Mouse (Mus musculus) C2C12 (cell line): Measurements from ENCODE around the gene Myrf.

Experiments used
- CTCF ChIP-seq: IDR thresholded peaks from one replicate; pipeline ENCODE4 v1.5.1; 2011; ENCODE audit not compliant: control insufficient read depth, insufficient read depth, insufficient read length
- MYOG ChIP-seq: IDR thresholded peaks from one replicate; pipeline ENCODE4 v1.6.1; 2011; ENCODE audit not compliant: control insufficient read depth, insufficient read length; ENCODE audit errors: extremely low read depth

DNA sequence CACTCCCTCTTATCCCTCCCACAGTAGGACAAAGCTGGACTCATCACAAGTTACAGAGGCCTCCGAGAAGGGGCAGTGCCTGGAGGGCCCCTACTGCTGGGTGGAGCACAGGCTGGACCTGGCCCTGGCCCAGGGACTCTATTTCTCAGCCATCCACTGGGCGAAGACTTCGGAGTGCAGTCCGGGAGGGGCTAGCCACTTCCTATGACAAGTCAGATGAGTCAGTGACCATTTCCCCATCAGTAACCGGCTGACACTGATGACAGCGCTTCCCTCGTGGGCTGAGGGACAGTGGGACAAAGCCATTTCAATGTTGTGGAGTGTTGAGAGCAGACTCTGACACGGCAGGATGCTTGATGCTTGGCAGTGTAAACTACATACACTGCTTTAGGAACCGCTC is 39.1 kb upstream of the Myrf start:
- TF ChIP-seq CTCF (no peak), MYOG (no peak)
